Mouse (Mus musculus) lung, postnatal 0 days (tissue): ENCODE results near the gene Apopt1. TPM values are rescaled to one million over a fixed set of nuclear protein-coding genes. Genes with fewer than 3 reads are reported as not detected.

Experiments used
- ATAC-seq: fragments of 200-750 bp; cut with Nextera tagmentation; 2 replicates; pipeline ENCODE4 v1.8.0; 2017; ENCODE audit warnings: moderate library complexity
- DNase-seq: peaks from one replicate; pipeline ENCODE4 v3.0.0-alpha.2; 2016; ENCODE audit warnings: low spot score
- H3K27ac ChIP-seq: fragments of 300-500 bp; sonication (generic); 2 replicates; pipeline ENCODE4 v1.5.1; 2014; ENCODE audit warnings: antibody characterized with exemption, mild to moderate bottlenecking, low read length, mixed read lengths
- H3K27me3 ChIP-seq: fragments of 300-500 bp; sonication (generic); replicated peaks from 2 replicates; pipeline ENCODE4 v1.6.1; 2014; ENCODE audit warnings: low read length, mixed read lengths; ENCODE audit not compliant: insufficient read depth
- H3K36me3 ChIP-seq: fragments of 300-500 bp; sonication (generic); 2 replicates; pipeline ENCODE4 v1.6.1; 2014; ENCODE audit warnings: low read length, mixed read lengths; ENCODE audit not compliant: insufficient read depth
- H3K4me1 ChIP-seq: fragments of 300-500 bp; sonication (generic); 2 replicates; pipeline ENCODE4 v1.6.1; 2014; ENCODE audit warnings: antibody characterized with exemption, low read depth, low read length, mixed read lengths; ENCODE audit not compliant: insufficient read depth
- H3K4me2 ChIP-seq: fragments of 300-500 bp; sonication (generic); replicated peaks from 2 replicates; pipeline ENCODE4 v1.6.1; 2014; ENCODE audit warnings: low read depth, mild to moderate bottlenecking, low read length, moderate library complexity, mixed read lengths
- H3K4me3 ChIP-seq: fragments of 300-500 bp; sonication (generic); 2 replicates; pipeline ENCODE4 v1.5.1; 2014; ENCODE audit warnings: low read depth, low read length
- H3K9ac ChIP-seq: fragments of 300-500 bp; sonication (generic); replicated peaks from 2 replicates; pipeline ENCODE4 v1.6.1; 2014; ENCODE audit warnings: low read depth, mild to moderate bottlenecking
- H3K9me3 ChIP-seq: fragments of 300-500 bp; sonication (generic); 2 replicates; pipeline ENCODE4 v1.6.1; 2016; ENCODE audit warnings: low read length, mixed read lengths
- CTCF ChIP-seq: IDR thresholded peaks from 2 replicates; pipeline ENCODE4 v1.5.1; 2016; ENCODE audit warnings: antibody characterized with exemption, mild to moderate bottlenecking
- EP300 ChIP-seq: IDR thresholded peaks from 2 replicates; pipeline ENCODE4 v1.6.1; 2016; ENCODE audit warnings: antibody characterized with exemption, mild to moderate bottlenecking, control low read depth
- WGBS: fragments of 180-500 bp; shearing (Covaris S2); extraction: QIAGEN DNeasy Blood & Tissue Kit; methylation state at CpG from one replicate; pipeline ENCODE4 v1.1.7; 2014; 5-methylcytosine and 5-hydroxymethylcytosine counted together
- polyA plus RNA-seq: library from polyadenylated mRNA; unstranded; fragments of >200 nt; fragmentation: Nextera tagmentation; extraction: Ambion mirVana; gene quantifications from 2 replicates; pipeline ENCODE4 v1.2.1, GENCODE M21; 2015

Apopt1 gene
- polyA plus RNA-seq, 1 experiment from 2014 or later: 42.3 TPM

DNA sequence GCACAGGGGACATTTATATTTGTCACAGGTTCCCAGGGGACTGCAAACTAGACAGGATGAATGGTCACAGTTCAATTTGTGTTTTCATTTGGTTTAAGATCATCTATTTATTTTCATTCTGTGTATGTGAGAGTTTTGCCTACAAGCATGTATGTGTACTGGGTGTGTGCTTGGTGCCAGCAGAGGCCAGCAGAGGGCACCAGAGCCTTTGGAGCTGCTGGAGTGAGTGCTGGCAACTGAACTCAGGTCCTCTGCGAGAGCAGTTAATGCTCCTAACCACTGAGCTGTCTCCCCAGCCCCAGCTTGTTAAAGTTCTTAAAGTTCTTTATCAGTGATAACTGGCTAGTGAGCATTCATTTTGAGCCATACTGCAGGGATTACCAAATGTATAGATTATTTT, 66.5 kb downstream of the Apopt1 start:
- Histone ChIP-seq H3K9ac (no peak overlapping the region), H3K4me1 (no peaks in the 10 kb centered on the region), H3K9me3 (no peaks in the 10 kb centered on the region), H3K4me3 (no peak overlapping the region), H3K27me3 (no peaks in the 10 kb centered on the region), H3K27ac (no peak overlapping the region), H3K4me2 (no peak overlapping the region), H3K36me3 (peaks cover 45% of the 10 kb centered on the region)
- TF ChIP-seq EP300 (no peak), CTCF (peak; percentile 42)
- ATAC-seq: no peak
- WGBS: 100% methylated on average over 1 of the region's 1 CpGs
- no peak for DNase-seq

DNA sequence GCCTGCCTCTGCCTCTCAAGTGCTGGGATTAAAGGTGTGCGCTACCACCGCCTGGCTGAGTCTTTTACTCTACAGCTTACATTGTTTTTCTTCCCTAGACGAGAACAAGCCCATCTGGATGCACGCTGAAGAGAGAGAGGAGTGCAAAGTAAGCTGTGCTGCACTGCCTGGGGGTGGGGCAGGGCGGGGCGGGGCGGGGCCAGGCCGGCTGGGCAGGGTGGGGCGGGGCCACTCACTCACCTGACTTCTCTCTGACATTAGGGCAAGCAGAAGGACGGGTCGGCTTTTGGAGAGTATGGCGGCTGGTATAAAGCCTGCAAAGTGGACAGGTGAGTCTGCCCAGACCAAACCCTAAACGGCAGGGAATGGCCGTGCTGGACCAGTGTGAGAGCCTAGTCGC, 72.1 kb downstream of the Apopt1 start:
- ATAC-seq (peak; percentile 12; the same call in 1 of the 2 replicates), DNase-seq (no peak)
- H3K4me2 ChIP-seq: no peak overlapping the region
- H3K9me3 ChIP-seq: no peaks in the 10 kb centered on the region
- no peak overlapping the region for H3K9ac ChIP-seq
- WGBS: 60% methylated on average over 15 of the region's 15 CpGs
- no peak for TF ChIP-seq EP300
- no peak for TF ChIP-seq CTCF
- no peaks in the 10 kb centered on the region for H3K4me1 ChIP-seq
- no peaks in the 10 kb centered on the region for H3K27me3 ChIP-seq
- no peak overlapping the region for H3K27ac ChIP-seq
- no peak overlapping the region for H3K4me3 ChIP-seq
- peaks cover 49% of the 10 kb centered on the region for H3K36me3 ChIP-seq

DNA sequence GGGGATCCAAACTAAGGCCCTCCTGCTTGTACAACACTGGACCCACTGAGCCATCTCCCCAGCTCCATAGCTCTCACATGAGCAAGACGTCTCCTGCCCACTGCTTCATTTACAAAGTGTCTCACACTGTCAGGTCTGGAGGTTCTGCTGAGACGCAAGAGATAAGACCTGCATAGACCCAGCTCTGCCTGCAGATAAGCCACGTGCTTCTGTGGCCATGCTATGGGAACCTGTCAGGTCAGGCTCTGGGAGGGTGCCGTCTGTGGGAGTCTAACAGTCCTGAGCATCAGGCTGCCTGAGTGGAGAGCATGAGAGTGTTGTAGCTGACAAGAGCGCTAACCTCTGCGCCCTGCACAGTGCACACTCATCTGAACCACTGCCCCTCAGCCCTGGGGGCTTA, 74.0 kb downstream of the Apopt1 start:
- Histone ChIP-seq H3K36me3 (peaks cover 50% of the 10 kb centered on the region), H3K27ac (no peak overlapping the region), H3K9ac (no peak overlapping the region), H3K4me3 (no peak overlapping the region), H3K4me2 (no peak overlapping the region), H3K4me1 (no peaks in the 10 kb centered on the region), H3K9me3 (no peaks in the 10 kb centered on the region), H3K27me3 (no peaks in the 10 kb centered on the region)
- 83% methylated on average over 6 of the region's 6 CpGs for WGBS
- no peak for ATAC-seq
- no peak for DNase-seq
- TF ChIP-seq EP300: no peak
- no peak for TF ChIP-seq CTCF

DNA sequence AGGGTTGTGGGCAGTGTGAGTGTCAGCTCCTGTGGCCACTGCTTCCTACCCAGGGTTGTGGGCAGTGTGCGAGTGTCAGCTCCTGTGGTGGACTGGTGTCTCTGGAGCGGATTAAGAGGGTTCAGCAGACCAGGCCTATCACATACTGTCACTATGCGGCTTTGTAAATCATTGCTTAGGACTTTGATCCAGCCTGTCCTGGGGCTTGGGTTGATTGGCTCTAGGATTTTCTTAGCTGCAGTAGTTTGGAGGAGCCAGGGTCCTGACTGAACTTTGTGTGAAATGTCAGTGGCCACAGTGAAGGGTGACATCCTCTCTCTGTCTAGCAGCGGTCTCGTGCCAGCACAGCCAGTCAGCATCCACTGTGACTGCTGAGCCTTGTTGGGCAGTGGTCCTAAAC, 77.0 kb downstream of the Apopt1 start:
- no peak overlapping the region for H3K4me3 ChIP-seq
- H3K4me2 ChIP-seq: no peak overlapping the region
- ATAC-seq (no peak), DNase-seq (no peak)
- H3K9me3 ChIP-seq: no peaks in the 10 kb centered on the region
- 100% methylated on average over 5 of the region's 5 CpGs for WGBS
- H3K9ac ChIP-seq: no peak overlapping the region
- H3K4me1 ChIP-seq: no peaks in the 10 kb centered on the region
- peaks cover 62% of the 10 kb centered on the region for H3K36me3 ChIP-seq
- TF ChIP-seq CTCF (no peak), EP300 (no peak)
- no peaks in the 10 kb centered on the region for H3K27me3 ChIP-seq
- no peak overlapping the region for H3K27ac ChIP-seq

DNA sequence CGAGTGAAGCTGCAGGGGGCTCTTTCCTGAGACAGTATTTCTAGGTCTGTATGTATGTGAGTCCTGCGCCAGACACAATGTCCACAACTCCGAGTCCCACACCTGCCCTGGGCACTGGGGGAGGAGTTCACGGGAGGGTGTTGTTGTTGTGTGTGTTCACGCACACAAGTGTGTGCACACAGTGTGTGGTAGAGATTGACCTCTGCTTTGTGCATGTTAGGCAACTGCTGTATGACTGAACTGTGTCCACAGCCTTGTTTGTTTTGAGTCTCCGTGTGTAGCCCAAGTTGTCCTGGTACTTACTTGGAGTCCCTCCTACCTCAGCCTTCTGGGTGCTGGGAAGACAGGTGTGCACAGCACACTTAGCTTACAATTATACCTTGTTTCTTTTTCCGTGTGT, 77.6 kb downstream of the Apopt1 start:
- H3K36me3 ChIP-seq: peaks cover 64% of the 10 kb centered on the region

DNA sequence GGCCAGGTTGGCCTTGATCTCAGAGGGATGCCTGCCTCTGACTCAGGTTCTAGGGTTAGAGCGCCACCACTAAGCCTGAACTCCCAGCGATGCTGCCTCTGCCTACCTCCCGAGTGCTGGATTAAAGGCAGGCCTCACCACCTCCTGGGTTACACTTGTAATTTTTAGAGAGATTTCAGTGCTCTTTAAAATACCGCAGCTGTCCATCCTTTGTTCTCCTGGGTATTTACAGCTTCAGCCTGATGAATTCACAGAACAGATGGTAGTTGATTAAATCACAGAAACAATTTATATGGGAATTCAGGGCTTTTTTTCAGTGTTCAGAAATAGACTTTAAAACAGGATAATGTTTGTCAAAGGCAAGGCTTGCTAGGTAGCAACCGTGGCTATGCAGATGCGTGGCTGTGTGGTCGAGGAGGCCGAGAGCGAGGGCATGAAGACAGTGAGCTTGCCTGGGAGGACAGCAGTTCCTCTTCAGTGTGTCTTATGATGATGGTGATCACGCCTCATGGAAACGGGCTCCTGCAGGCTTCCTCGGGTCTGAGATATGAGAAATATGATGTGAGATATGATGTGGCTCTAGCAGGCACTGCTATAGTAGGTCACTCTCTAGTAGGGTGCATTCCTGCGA, 78.5 kb downstream of the Apopt1 start:
- TF ChIP-seq CTCF (no peak), EP300 (no peak)
- Histone ChIP-seq H3K27me3 (no peaks in the 10 kb centered on the region), H3K36me3 (peaks cover 64% of the 10 kb centered on the region), H3K4me3 (no peak overlapping the region), H3K27ac (no peak overlapping the region), H3K9me3 (no peaks in the 10 kb centered on the region), H3K4me2 (no peak overlapping the region), H3K9ac (no peak overlapping the region), H3K4me1 (no peaks in the 10 kb centered on the region)
- DNase-seq: no peak
- no peak for ATAC-seq
- WGBS: 92% methylated on average over 13 of the region's 13 CpGs

More for the DNA sequence above, 77.6 kb downstream of the Apopt1 start:
- H3K27me3 ChIP-seq: no peaks in the 10 kb centered on the region
- TF ChIP-seq CTCF (no peak), EP300 (no peak)
- H3K27ac ChIP-seq: no peak overlapping the region
- WGBS: 86% methylated on average over 7 of the region's 7 CpGs
- no peak overlapping the region for H3K4me3 ChIP-seq
- no peaks in the 10 kb centered on the region for H3K9me3 ChIP-seq
- no peak for DNase-seq
- H3K4me1 ChIP-seq: no peaks in the 10 kb centered on the region
- no peak overlapping the region for H3K4me2 ChIP-seq
- no peak overlapping the region for H3K9ac ChIP-seq
- ATAC-seq: no peak

DNA sequence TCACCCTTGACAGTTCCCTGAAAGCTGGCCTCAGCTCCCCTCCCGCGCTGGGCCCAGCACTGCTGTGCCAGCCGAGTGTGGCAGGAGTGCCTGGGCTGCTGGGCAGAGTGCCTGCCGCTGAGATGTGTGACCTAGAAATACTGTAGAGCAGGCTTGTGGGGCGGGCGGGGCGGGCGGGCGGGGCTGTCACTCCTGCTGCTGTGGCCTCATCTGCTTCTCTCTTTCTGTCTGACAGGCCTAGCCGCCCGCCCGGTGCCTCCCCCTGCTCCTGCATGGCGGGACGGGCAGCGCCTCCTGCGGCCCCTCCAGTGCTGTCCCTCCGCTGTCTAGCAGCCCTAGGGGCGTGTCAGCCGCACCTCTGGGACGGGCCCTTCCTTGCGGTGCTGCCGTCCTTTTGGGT, 81.0 kb downstream of the Apopt1 start:
- H3K27ac ChIP-seq: no peak overlapping the region
- no peak overlapping the region for H3K9ac ChIP-seq
- peaks cover 59% of the 10 kb centered on the region for H3K36me3 ChIP-seq
- H3K9me3 ChIP-seq: no peaks in the 10 kb centered on the region
- no peak overlapping the region for H3K4me3 ChIP-seq
- H3K4me2 ChIP-seq: no peak overlapping the region
- ATAC-seq (peak; percentile 30), DNase-seq (no peak)
- TF ChIP-seq EP300 (no peak), CTCF (no peak)
- WGBS: 68% methylated on average over 22 of the region's 22 CpGs
- no peaks in the 10 kb centered on the region for H3K4me1 ChIP-seq
- no peaks in the 10 kb centered on the region for H3K27me3 ChIP-seq
